Mouse (Mus musculus) heart, embryonic 10.5 days (tissue): ENCODE measurements around the gene Tmod2. TPM values are rescaled to one million over a fixed set of nuclear protein-coding genes. Genes with fewer than 3 reads are reported as not detected.

ENCODE experiments used
- DNase-seq: peaks from one replicate; pipeline ENCODE4 v3.0.0-alpha.2; 2017; ENCODE audit warnings: low spot score
- H3K27ac ChIP-seq: fragments of 300-500 bp; sonication (generic); 2 replicates; pipeline ENCODE4 v1.5.1; 2016; ENCODE audit warnings: mild to moderate bottlenecking
- H3K27me3 ChIP-seq: fragments of 300-500 bp; sonication (generic); 2 replicates; pipeline ENCODE4 v1.6.1; 2016; ENCODE audit warnings: mild to moderate bottlenecking; ENCODE audit not compliant: poor library complexity, insufficient read depth, severe bottlenecking
- H3K36me3 ChIP-seq: fragments of 300-500 bp; sonication (generic); 2 replicates; pipeline ENCODE4 v1.6.1; 2016; ENCODE audit warnings: mild to moderate bottlenecking, moderate library complexity
- H3K4me1 ChIP-seq: fragments of 300-500 bp; sonication (generic); 2 replicates; pipeline ENCODE4 v1.6.1; 2016; ENCODE audit warnings: mild to moderate bottlenecking
- H3K4me3 ChIP-seq: fragments of 300-500 bp; sonication (generic); 2 replicates; pipeline ENCODE4 v1.5.1; 2016; ENCODE audit warnings: mild to moderate bottlenecking, moderate library complexity
- H3K9me3 ChIP-seq: fragments of 300-500 bp; sonication (generic); 2 replicates; pipeline ENCODE4 v1.6.1; 2016; ENCODE audit warnings: mild to moderate bottlenecking, moderate library complexity
- WGBS: fragments of 180-500 bp; shearing (Covaris S2); methylation state at CpG from one replicate; pipeline ENCODE4 v1.1.7; 2016; 5-methylcytosine and 5-hydroxymethylcytosine counted together
- polyA plus RNA-seq: library from polyadenylated mRNA; unstranded; fragments of >200 nt; fragmentation: Nextera tagmentation; extraction: Ambion mirVana; gene quantifications from 2 replicates; pipeline ENCODE4 v1.2.1, GENCODE M21; 2016

Tmod2 gene
- polyA plus RNA-seq, 1 experiment from 2014 or later, result 8.9 TPM

DNA sequence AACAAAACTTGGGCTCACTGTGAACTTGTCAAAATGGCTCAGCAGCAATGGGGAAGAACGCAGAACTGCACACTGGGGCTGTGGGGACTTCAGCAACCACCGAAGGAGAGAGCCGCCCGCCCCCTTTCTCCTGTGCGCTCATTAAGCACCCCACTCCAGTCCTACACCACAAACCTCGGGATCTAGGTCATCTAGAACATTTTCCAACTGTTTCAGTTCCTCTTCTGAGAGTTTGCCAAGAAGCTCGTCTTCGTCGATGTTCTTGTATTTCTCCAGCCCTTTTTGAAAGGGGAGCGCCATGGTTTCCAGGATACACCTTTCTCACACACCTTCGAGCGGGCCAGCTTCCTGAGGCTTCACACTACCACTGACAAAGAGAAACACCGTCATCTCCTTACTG lies 14.1 kb downstream of the Tmod2 start:
- Histone ChIP-seq H3K9me3 (no peaks in the 10 kb centered on the region), H3K27ac (no peak overlapping the region), H3K4me1 (0 out of 2 replicates have a peak, but pooled peaks cover 11% of the 10 kb centered on the region), H3K4me3 (no peak overlapping the region), H3K27me3 (no peaks in the 10 kb centered on the region), H3K36me3 (0 out of 2 replicates have a peak, but pooled peaks cover 2% of the 10 kb centered on the region)
- no peak for DNase-seq
- WGBS, result 87% methylated on average over 13 of the region's 13 CpGs

DNA sequence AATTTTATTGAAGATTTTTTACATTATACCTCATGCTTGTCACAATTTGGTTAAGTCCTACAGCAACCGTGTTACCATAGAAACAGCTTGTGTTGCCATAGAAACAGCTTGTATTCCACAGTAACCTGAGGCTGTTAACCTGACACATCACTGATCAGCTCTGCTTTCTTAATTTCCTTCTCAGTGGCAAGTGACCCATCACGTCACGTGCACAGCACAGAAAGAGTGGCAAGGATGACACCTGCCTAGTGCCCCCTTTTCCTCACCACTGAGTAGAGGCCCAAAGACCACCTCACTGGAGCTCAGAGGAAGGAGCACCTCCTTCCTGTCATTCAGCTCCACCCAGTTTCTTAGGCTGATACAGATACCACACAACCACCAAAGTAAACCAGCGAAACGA lies 17.6 kb downstream of the Tmod2 start:
- no peak for DNase-seq
- no peaks in the 10 kb centered on the region for H3K4me1 ChIP-seq
- H3K27me3 ChIP-seq, result no peaks in the 10 kb centered on the region
- H3K4me3 ChIP-seq, result no peak overlapping the region
- H3K27ac ChIP-seq, result no peak overlapping the region
- 79% methylated on average over 5 of the region's 5 CpGs for WGBS
- 0 out of 2 replicates have a peak, but pooled peaks cover 2% of the 10 kb centered on the region for H3K36me3 ChIP-seq
- no peaks in the 10 kb centered on the region for H3K9me3 ChIP-seq

DNA sequence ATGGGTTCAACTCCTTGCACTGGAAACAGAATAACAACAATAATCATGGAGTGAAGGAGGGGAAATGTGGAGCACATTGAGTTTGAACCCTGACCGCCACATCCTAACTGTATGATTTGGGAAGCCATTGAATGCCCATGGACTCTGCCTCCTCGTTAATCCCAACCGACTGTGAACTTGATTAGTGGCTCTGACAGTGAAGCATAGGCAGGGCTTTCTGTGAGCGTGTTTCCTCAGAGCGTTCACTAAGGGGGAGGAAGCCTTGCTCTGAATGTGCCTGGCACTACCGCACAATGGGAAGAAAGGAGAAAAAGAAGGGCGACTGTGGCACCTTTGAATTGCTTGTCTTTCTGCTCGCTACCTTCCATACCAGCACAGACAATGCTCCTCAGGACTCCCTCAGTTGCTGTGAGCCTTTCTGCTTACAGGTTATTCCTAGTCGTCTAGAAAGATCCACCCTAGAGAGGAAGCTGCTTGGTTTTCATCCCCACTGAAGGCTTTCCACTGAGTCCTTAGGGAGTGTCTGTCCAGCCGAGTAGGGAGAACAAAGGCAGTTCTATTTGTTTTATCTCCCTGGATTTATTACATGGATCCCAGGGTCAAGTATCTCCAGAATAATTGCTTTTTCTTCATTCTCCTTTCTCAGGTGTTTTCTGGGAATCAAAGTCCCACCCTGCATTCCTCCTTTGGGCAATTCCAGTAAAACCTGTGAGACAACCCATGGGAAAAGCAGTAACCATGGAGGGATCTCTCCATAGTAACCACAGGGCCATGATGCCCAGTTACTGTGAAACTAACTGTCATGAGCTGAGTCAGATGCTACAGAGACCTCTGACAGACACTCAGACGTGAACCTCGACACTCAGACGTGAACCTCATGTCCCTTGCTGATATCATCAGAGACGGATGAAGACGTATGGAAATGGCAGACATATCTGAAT lies 21.0 kb downstream of the Tmod2 start:
- Histone ChIP-seq H3K4me3 (no peak overlapping the region), H3K27ac (no peak overlapping the region), H3K4me1 (no peaks in the 10 kb centered on the region), H3K9me3 (no peaks in the 10 kb centered on the region), H3K36me3 (0 out of 2 replicates have a peak, but pooled peaks cover 2% of the 10 kb centered on the region), H3K27me3 (no peaks in the 10 kb centered on the region)
- no peak for DNase-seq
- 83% methylated on average over 15 of the region's 15 CpGs for WGBS

DNA sequence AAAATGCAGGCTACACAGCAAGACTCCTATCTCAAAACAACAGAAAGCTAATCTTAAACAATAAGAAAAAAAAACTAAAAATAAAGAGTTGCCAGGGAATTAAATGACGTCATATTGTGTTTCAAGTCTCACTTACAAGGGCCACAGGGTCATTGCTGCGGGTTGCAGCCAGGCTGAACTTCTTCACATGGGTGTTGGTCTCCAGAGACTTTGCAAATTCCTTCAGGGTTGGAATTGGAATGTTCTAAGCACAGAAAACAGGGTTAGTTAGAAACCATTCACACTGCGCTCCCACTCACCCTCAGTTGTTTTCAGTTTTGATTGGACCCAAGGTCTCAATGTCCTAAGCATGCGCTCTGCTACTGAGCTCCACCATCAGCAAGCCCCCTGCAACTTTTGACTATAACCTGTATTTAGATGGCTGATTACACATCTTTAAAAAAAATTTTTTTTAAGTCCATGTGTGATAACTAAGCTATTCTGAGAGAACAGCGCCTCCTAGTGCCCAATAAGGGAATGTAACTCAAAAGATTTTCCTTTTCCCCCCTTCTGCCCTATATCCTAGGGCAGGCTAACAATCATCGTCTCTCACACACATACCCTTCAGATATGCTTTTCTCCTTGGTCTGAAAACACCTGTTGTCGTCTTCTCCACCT lies 29.3 kb downstream of the Tmod2 start:
- Histone ChIP-seq H3K4me3 (no peak overlapping the region), H3K36me3 (no peaks in the 10 kb centered on the region), H3K9me3 (no peaks in the 10 kb centered on the region), H3K27me3 (no peaks in the 10 kb centered on the region), H3K27ac (no peak overlapping the region), H3K4me1 (no peaks in the 10 kb centered on the region)
- 57% methylated on average over 7 of the region's 7 CpGs for WGBS
- DNase-seq, result no peak

DNA sequence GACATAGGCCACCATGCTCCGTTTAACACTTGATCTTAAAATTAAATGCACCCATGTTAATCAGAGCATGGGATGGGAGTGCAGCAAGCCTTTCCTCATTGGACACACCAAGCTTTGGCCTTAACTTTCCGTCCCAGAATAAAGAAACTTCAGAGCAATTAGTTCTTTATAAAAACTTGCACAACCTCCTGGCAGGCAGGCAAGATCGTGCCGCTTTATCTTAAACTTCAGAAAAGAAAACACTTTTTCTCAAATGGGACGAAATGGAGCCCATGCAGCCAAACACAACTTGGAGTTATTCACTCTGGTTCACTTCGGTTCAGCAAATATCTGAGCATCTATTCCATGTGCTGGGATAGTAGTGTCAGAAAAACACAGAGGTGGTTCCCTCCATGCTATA lies 31.8 kb downstream of the Tmod2 start:
- Histone ChIP-seq H3K9me3 (no peaks in the 10 kb centered on the region), H3K27me3 (no peaks in the 10 kb centered on the region), H3K4me1 (no peaks in the 10 kb centered on the region), H3K36me3 (peaks cover 6% of the 10 kb centered on the region; the same call in 1 of the 2 replicates), H3K4me3 (no peak overlapping the region), H3K27ac (no peak overlapping the region)
- DNase-seq, result no peak
- WGBS, result 77% methylated on average over 6 of the region's 6 CpGs

DNA sequence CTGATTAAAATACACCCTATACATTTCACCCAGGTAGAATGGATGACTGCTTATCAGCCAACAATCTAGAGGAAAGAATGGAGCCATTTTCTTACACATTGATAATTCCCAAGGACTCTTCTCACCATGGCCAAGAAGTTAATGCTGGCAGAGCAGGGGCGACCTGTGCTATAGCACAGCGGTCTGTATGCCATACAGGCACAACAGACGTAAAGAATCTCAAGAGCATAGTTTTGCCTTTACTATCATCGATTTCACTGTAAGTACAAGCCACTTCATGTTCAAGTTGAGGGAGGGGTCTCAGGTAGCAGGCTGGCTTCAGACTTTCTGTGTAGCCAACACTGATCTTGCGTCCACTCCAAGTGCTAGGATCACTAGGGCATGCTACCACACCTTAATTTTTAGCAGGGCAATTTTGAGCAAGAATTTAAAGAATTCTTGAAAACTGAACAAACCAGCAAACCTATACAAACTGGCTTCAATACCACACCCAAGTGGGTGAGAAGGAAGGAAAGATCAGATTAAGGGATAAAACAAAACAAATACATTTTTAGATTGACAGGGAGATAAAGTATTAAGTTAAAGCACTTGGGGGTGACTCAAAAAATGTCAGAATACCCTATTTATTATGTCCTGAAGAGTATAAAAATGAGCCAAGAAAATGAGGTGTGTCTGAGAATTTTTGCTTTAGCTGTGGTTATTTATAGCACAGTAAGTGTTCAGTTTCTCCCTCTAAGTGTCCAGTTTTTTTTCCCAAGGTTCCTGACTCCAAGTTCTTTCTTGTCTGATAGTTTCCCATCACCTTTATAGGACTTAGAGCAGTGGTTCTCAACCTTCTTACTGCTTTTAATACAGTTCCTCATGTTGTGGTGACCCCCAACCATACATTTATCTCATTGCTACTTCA lies 39.8 kb downstream of the Tmod2 start:
- Histone ChIP-seq H3K27ac (no peak overlapping the region), H3K36me3 (peaks cover 4% of the 10 kb centered on the region; the same call in 1 of the 2 replicates), H3K27me3 (no peaks in the 10 kb centered on the region), H3K4me1 (no peaks in the 10 kb centered on the region), H3K9me3 (no peaks in the 10 kb centered on the region), H3K4me3 (no peak overlapping the region)
- 86% methylated on average over 5 of the region's 5 CpGs for WGBS
- DNase-seq, result no peak

DNA sequence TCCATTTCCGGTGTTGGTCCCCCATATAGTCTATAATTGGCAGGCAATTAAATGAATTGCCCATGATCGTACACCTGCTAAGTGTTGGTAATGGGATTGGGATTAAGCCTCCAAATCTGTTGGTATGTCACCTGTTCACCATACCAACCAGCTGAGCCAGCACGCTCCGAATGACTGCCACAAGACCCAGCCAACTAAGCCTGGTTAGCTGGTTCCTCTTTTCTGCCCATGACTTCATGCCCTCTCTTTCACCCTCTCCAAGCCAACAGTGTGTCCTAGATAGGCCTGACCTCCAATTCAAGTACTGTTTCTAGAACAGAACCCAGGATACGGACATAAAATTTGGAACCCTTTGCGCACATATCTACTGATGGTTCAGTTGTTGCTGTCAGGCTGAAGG lies 42.7 kb downstream of the Tmod2 start:
- Histone ChIP-seq H3K27me3 (no peaks in the 10 kb centered on the region), H3K4me1 (no peaks in the 10 kb centered on the region), H3K4me3 (no peak overlapping the region), H3K27ac (no peak overlapping the region), H3K9me3 (no peaks in the 10 kb centered on the region), H3K36me3 (no peaks in the 10 kb centered on the region)
- no peak for DNase-seq
- WGBS, result 89% methylated on average over 6 of the region's 6 CpGs

DNA sequence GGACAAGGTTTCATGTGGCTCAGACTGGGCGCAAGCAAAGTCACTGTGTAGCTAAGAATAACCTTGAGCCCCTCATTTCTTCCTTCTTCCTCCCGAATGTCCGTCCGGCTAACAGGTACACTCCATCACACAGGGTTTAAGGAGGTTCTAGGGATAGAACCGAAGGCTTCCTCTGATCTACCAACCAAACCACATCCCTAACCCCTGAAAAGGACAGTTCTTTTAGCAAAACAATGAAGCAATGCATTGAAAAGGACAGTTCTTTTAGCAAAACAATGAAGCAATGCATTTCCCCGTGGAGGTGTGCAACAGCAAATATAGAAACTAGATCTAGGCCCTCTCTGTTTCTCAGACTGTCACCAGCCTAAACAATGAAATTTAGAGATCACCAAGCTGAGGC lies 46.2 kb downstream of the Tmod2 start:
- Histone ChIP-seq H3K27ac (no peak overlapping the region), H3K4me3 (no peak overlapping the region), H3K27me3 (no peaks in the 10 kb centered on the region), H3K36me3 (no peaks in the 10 kb centered on the region), H3K4me1 (no peaks in the 10 kb centered on the region), H3K9me3 (no peaks in the 10 kb centered on the region)
- WGBS, result 80% methylated on average over 6 of the region's 6 CpGs
- DNase-seq, result no peak

DNA sequence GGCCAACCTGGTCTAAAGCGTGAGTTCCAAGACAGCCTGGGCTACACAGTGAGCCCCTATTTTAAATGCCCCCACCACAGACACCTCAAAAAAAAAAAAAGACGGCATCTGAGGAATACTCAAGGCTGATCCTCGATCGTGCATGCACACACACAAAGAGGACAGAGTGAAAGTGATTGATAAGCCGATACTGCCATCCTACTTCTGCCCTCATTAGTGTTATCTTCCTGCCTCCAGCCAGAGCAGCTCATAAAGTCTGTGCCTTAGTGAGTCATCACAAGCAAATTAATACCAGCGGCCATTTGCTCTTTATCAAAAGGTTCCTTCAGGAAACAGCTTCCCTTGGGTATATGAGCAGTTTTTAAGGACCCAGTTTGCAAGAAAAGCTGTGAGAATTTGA lies 47.5 kb downstream of the Tmod2 start:
- 63% methylated on average over 6 of the region's 6 CpGs for WGBS
- DNase-seq, result no peak
- Histone ChIP-seq H3K27ac (no peak overlapping the region), H3K27me3 (no peaks in the 10 kb centered on the region), H3K4me3 (no peak overlapping the region), H3K9me3 (no peaks in the 10 kb centered on the region), H3K4me1 (no peaks in the 10 kb centered on the region; the same call in 1 of the 2 replicates), H3K36me3 (no peaks in the 10 kb centered on the region)

DNA sequence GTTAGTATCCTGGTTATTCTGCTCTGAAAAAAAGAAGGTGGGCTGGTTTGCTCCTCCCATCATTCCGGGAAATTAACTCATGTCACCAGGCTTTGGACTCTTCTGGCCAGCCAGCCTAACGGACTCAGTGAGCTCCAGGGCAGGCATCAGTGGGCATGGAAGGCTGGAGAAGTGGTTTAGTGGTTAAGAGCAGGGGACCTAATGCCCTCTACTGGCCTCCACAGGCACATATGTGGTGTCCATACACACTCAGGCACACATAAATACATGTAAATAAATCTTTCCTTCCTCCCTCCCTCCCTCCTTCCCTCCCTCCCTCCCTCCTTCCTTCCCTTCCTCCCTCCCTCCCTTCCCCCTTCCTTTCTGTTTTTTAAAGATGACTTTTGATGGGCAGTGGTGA lies 47.9 kb downstream of the Tmod2 start:
- DNase-seq, result no peak
- Histone ChIP-seq H3K36me3 (no peaks in the 10 kb centered on the region), H3K4me1 (no peaks in the 10 kb centered on the region; the same call in 1 of the 2 replicates), H3K9me3 (no peaks in the 10 kb centered on the region), H3K27me3 (no peaks in the 10 kb centered on the region), H3K4me3 (no peak overlapping the region), H3K27ac (no peak overlapping the region)
- WGBS, result 53% methylated on average over 2 of the region's 2 CpGs

DNA sequence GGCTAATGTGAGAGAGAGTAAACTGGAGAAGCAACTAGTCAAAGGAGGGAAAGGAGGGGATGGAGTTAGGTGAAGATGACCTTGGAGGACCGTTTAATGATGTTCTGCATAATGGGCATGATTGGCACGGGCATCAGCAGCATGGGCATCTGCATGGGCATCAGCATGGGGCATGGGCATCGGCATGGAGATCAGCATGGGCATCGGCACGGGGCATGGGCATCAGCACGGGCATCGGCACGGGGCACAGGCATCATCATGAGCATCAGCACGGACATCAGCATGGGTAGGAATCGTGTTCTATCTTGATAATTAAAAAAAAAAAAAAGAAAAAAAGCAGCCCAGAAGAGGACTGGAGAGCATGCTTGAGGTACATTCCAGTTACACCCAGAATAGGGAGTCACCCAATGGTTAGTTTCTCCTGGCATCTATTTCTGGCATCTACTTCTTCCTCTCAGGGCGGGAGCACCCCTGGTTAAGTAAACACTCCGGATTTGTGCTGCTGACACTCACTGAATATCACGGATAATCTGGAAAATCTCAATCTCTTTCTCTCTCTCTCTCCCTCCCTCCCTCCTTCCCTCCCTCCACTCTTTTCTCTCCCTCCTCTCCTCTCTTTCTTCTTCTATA lies 50.0 kb downstream of the Tmod2 start:
- H3K4me1 ChIP-seq, result peaks cover 8% of the 10 kb centered on the region; the same call in 1 of the 2 replicates
- no peaks in the 10 kb centered on the region for H3K27me3 ChIP-seq
- no peaks in the 10 kb centered on the region for H3K36me3 ChIP-seq
- WGBS, result 74% methylated on average over 13 of the region's 13 CpGs
- no peaks in the 10 kb centered on the region for H3K9me3 ChIP-seq
- H3K27ac ChIP-seq, result no peak overlapping the region
- no peak for DNase-seq
- H3K4me3 ChIP-seq, result no peak overlapping the region

DNA sequence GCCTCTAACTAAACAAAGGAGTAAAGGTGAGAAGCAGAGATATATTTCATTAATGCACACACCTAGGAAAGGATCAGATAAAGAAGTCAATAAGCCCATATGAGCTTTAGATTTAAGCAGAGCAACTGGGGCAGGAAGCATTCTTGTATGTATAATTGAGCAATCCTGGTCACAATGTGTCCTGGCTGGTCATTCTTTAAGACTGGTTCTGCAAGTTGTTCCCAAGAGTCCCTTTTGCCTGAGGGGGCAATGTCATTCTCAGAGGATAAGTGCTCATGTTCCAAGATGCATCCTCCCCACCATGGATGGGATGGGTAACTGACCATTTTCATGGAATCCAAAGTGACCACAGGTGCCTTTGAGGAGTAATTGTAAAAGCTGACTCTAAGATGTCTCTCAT lies 50.8 kb downstream of the Tmod2 start:
- Histone ChIP-seq H3K36me3 (no peaks in the 10 kb centered on the region), H3K4me1 (peaks cover 8% of the 10 kb centered on the region; the same call in 1 of the 2 replicates), H3K27ac (no peak overlapping the region), H3K27me3 (no peaks in the 10 kb centered on the region), H3K4me3 (no peak overlapping the region), H3K9me3 (no peaks in the 10 kb centered on the region)
- DNase-seq, result no peak
